Mouse (Mus musculus) thymus, adult 2 months (tissue): ENCODE measurements at regions not wholly inside any gene's neighbourhood (a gene's known extent, or its start where the extent isn't known, plus 50 kb on each side); places are given as distances from the start of the nearest gene placed in this dataset.

ENCODE experiments used
- CTCF ChIP-seq: fragments of 200-500 bp; IDR thresholded peaks from 2 replicates; pipeline ENCODE4 v1.5.1; 2012; ENCODE audit warnings: mild to moderate bottlenecking, control low read depth, low read length, moderate library complexity, borderline replicate concordance; ENCODE audit not compliant: control insufficient read depth, poor library complexity, insufficient read depth; ENCODE audit errors: extremely low read depth
- POLR2A ChIP-seq: fragments of 200-500 bp; IDR thresholded peaks from 2 replicates; pipeline ENCODE4 v1.6.1; 2012; ENCODE audit warnings: mild to moderate bottlenecking, low read length, control low read depth, moderate library complexity; ENCODE audit not compliant: control insufficient read depth, poor library complexity, insufficient read depth; ENCODE audit errors: extremely low read depth

DNA sequence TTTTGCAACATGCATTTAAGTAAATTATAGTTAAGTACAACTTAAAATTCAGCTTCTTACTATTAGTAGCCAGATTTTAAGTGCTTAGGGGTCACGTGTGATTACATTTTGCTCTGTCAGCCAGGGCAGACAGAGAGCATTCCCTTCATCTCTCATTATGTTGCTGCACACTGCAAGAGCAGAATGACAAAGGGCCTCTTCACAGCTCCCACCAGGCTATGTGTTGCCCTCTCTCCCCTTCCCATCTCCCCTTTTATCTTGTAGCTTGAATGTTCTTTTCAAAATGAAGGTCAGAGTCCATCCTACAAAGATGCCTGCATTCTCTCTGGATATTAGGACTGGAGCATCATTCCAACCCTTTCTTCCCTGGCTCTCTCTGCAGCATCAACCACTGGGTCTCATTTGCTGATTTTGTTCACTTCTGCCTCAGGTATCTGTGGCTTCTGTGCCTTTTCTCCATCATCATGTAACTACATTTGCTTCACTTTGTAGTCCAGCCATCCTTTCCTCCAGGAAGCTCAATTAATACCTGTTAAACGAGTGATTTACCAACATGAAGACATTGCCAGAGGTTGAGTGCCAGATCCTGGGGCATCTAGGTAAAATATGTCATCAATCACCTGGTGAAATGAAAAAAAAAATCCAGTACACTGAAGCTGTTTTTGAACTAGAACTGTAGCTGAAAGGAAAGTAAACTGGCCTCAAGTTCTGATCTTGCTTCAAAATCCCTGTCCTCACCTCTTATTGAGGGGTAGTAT lies 571.6 kb downstream of the Btbd3 start:
- TF ChIP-seq POLR2A = no peak
- TF ChIP-seq CTCF = no peak
